Mouse (Mus musculus): ENCODE results near the gene Mrps26.

- TF ChIP-seq MAFK (IDR thresholded peaks at IDR 0.05; ENCODE audit: insufficient read depth, low read depth, low read length) (no peak), CHD2 (IDR thresholded peaks at IDR 0.05; ENCODE audit: low read depth, low read length) (no peak), ZNF384 (IDR thresholded peaks at IDR 0.05; ENCODE audit: low read depth, low read length) (no peak), ZC3H11A (IDR thresholded peaks at IDR 0.05; ENCODE audit: borderline replicate concordance, low read depth, low read length) (no peak), HCFC1 (IDR thresholded peaks at IDR 0.05; ENCODE audit: borderline replicate concordance, insufficient read depth, low read length) (no peak)
Observed at GRCm38 (mm10) chr2:130598399-130598798, 34.9 kb downstream of the Mrps26 start.

All from ES-E14 (cell line).